Mouse (Mus musculus): ENCODE results near the gene Gpr107. TPM values are rescaled to one million over a fixed set of nuclear protein-coding genes. Genes with fewer than 3 reads are reported as not detected.
"Not testable (repeated sequence)": the region's sequence is repeated elsewhere in the genome, so short reads cannot be mapped to it uniquely, and the experiment has no call there.

The Gpr107 gene
- polyA plus RNA-seq, 1 experiment from 2014 or later = 38.1 TPM

DNA sequence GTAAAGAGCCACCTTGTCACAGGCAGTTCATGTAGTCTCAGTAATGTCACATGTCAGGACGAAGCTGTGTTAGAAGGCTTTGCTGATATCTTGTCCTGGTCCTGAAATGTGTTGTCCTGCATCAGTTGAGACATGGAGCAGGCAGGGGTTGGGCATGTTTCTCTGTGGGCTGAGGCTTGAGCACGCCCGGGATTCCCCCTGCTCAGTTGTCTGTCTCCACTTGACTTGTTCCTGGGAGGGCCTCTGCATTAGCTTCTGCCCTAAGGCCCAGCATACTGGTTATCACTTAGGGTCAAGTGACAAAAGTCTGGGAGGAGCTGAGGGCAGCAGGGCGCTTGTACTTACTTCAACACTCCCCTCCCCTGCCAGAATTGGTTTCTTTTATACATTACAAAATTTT lies 13.4 kb downstream of the Gpr107 start:
- no peak overlapping the region for H3K4me3 ChIP-seq
- H3K9me3 ChIP-seq = no peaks in the 10 kb centered on the region
- WGBS = 65% methylated on average over 4 of the region's 4 CpGs
- no peak for ATAC-seq (ENCODE audit: low FRiP score)
- H3K27me3 ChIP-seq = no peaks in the 10 kb centered on the region
- no peak overlapping the region for H3K9ac ChIP-seq
- H3K4me1 ChIP-seq (replicated peaks) = peaks cover 22% of the 10 kb centered on the region
- no peak overlapping the region for H3K27ac ChIP-seq
- H3K36me3 ChIP-seq = peaks cover 35% of the 10 kb centered on the region
- no peak overlapping the region for H3K4me2 ChIP-seq

- WGBS = 93% methylated on average over 2 of the region's 2 CpGs
- H3K4me3 ChIP-seq; H3K9ac ChIP-seq; ATAC-seq (ENCODE audit: low FRiP score); H3K9me3 ChIP-seq; H3K27ac ChIP-seq; H3K27me3 ChIP-seq; H3K4me2 ChIP-seq: not testable (repeated sequence)
- Histone ChIP-seq H3K36me3 (peaks cover 55% of the 10 kb centered on the region), H3K4me1 (replicated peaks) (peaks cover 22% of the 10 kb centered on the region)
Measured at GRCm38 (mm10) chr2:31167571-31167970, 15.5 kb downstream of the Gpr107 start.

DNA sequence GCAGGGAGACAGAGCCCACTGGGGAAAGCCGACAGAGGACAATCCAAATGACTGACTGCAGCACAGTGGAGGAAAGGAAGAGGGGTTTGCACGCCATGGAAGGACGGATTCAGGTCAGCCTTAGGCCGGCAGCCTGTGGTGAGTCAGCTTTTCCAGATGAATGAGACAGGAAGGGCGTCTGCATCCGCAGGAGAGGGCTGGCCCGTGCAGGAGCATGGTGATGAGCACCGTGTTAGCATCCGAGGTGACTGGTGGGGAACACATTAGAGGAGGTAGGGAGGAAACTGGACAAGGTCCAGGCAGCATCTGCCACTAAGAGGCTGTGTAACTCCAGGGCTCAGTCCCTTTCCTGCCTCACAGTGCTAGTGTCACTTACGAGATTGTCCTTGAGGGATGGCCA lies 16.9 kb downstream of the Gpr107 start:
- Histone ChIP-seq H3K4me2 (no peak overlapping the region), H3K27me3 (no peaks in the 10 kb centered on the region), H3K9me3 (no peaks in the 10 kb centered on the region), H3K27ac (no peak overlapping the region), H3K4me1 (replicated peaks) (peaks cover 16% of the 10 kb centered on the region), H3K9ac (no peak overlapping the region), H3K4me3 (no peak overlapping the region), H3K36me3 (peaks cover 70% of the 10 kb centered on the region)
- ATAC-seq (ENCODE audit: low FRiP score) = no peak
- 89% methylated on average over 10 of the region's 10 CpGs for WGBS

DNA sequence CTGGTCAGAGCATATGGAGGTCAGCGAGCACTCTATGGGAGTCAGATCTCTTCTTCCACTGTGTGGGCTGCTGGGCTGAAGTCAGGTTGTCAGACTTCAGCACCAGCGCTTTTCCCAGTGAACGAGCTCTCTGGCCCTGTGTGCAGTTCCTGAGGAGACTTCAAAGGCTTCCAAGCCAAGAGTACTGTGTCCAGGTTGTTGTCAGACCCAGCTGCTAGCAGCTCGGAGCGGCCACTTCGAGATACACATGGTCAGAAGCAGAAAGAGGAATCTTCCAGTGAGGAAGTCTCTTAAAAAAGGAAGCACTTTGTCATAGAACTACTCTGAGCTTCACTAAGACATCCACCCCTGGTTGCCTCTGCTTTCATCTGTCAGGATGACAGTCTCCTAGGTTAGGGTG lies 18.0 kb downstream of the Gpr107 start:
- Histone ChIP-seq H3K9ac (no peak overlapping the region), H3K4me2 (no peak overlapping the region), H3K27ac (no peak overlapping the region), H3K4me1 (replicated peaks) (peaks cover 5% of the 10 kb centered on the region), H3K4me3 (no peak overlapping the region), H3K36me3 (peaks cover 81% of the 10 kb centered on the region), H3K27me3 (no peaks in the 10 kb centered on the region), H3K9me3 (no peaks in the 10 kb centered on the region)
- ATAC-seq (ENCODE audit: low FRiP score) = no peak
- 95% methylated on average over 6 of the region's 6 CpGs for WGBS

DNA sequence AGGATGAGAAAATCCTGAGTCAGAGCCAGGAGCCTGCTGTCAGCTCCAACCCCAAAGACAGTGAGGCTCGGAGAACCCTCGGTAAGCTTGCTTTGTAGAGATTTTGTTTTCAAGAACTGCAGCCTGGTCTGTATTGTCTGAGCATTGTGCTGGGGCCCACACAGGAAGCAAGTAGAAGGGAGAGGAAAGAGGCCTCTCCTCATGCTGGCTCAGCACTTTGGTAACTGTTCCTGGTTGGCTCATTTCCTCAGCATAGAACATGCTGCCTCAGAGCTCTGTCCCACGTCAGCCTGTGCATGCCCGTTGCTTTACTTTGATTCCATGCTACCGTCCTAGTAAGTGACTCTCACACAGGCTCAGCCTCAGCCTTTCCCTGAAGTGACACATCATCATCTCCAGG lies 19.9 kb downstream of the Gpr107 start:
- no peak overlapping the region for H3K9ac ChIP-seq
- H3K36me3 ChIP-seq = peaks cover 100% of the 10 kb centered on the region
- H3K9me3 ChIP-seq = no peaks in the 10 kb centered on the region
- 0 out of 2 replicates have a peak overlapping the region, but pooled peaks have one; percentile 19 for H3K27ac ChIP-seq
- no peak overlapping the region for H3K4me3 ChIP-seq
- 72% methylated on average over 5 of the region's 5 CpGs for WGBS
- ATAC-seq (ENCODE audit: low FRiP score) = no peak
- no peak overlapping the region for H3K4me2 ChIP-seq
- no peaks in the 10 kb centered on the region for H3K27me3 ChIP-seq
- H3K4me1 ChIP-seq (replicated peaks) = no peaks in the 10 kb centered on the region

GRCm38 (mm10) chr2:31172536-31172935 lies 20.4 kb downstream of the Gpr107 start:
- H3K36me3 ChIP-seq = peaks cover 100% of the 10 kb centered on the region
- no peaks in the 10 kb centered on the region for H3K9me3 ChIP-seq
- ATAC-seq (ENCODE audit: low FRiP score) = no peak
- no peak overlapping the region for H3K9ac ChIP-seq
- no peak overlapping the region for H3K27ac ChIP-seq
- WGBS = 95% methylated on average over 5 of the region's 5 CpGs
- H3K4me2 ChIP-seq = no peak overlapping the region
- no peaks in the 10 kb centered on the region for H3K4me1 ChIP-seq (replicated peaks)
- no peak overlapping the region for H3K4me3 ChIP-seq
- H3K27me3 ChIP-seq = no peaks in the 10 kb centered on the region

DNA sequence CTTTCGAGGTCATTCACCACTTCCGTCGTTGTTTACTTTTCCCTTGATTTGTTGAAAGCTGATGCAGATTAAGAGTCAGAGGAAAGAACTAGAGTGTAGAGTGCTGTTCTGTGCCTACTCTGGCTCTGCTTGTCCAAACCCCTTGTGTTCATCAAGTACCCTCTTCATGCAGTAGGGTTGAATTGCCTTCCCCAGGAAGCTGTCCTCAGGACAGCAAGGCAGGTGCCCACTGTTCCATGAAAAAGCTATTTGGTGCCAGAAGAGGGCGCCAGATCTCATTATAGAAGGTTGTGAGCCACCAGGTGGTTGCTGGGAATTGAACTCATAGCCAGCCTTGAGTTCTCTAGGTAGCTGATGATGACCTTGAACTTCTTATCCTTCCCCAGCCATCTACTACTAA lies 21.2 kb downstream of the Gpr107 start:
- Histone ChIP-seq H3K27me3 (no peaks in the 10 kb centered on the region), H3K4me2 (no peak overlapping the region), H3K4me3 (no peak overlapping the region), H3K36me3 (peaks cover 100% of the 10 kb centered on the region), H3K9ac (no peak overlapping the region), H3K27ac (no peak overlapping the region), H3K9me3 (no peaks in the 10 kb centered on the region), H3K4me1 (replicated peaks) (no peaks in the 10 kb centered on the region)
- WGBS = 84% methylated on average over 4 of the region's 4 CpGs
- ATAC-seq (ENCODE audit: low FRiP score) = no peak

GRCm38 (mm10) chr2:31178593-31178992 lies 26.5 kb downstream of the Gpr107 start:
- not testable (repeated sequence) for H3K27me3 ChIP-seq; H3K9ac ChIP-seq; ATAC-seq (ENCODE audit: low FRiP score); H3K4me2 ChIP-seq; H3K4me3 ChIP-seq; H3K4me1 ChIP-seq (replicated peaks); H3K27ac ChIP-seq; H3K9me3 ChIP-seq
- H3K36me3 ChIP-seq = peaks cover 98% of the 10 kb centered on the region
- 80% methylated on average over 6 of the region's 6 CpGs for WGBS

DNA sequence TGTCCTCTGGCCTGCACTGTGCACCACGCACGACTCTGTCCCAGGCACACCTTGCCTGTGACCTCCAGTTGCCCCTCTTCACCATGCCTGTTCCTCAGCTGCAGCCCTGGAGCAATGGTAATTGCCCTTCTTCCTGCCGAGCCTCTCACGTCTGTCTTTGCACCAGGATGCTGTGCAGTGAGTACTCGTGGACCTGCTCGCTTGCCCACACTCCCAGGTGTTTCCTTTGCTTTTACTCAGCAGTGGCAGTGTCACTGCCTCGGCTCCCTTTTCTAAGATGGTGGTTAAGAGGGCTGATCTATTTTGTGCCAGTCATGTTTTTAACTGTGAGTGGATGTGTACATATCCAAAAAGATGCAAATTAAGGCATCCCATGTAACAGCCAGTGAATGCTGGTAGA lies 27.4 kb downstream of the Gpr107 start:
- Histone ChIP-seq H3K4me2 (no peak overlapping the region), H3K9ac (no peak overlapping the region), H3K27ac (no peak overlapping the region), H3K27me3 (no peaks in the 10 kb centered on the region), H3K9me3 (no peaks in the 10 kb centered on the region), H3K36me3 (peaks cover 98% of the 10 kb centered on the region), H3K4me1 (replicated peaks) (no peaks in the 10 kb centered on the region), H3K4me3 (no peak overlapping the region)
- ATAC-seq (ENCODE audit: low FRiP score) = no peak
- WGBS = 87% methylated on average over 7 of the region's 7 CpGs

DNA sequence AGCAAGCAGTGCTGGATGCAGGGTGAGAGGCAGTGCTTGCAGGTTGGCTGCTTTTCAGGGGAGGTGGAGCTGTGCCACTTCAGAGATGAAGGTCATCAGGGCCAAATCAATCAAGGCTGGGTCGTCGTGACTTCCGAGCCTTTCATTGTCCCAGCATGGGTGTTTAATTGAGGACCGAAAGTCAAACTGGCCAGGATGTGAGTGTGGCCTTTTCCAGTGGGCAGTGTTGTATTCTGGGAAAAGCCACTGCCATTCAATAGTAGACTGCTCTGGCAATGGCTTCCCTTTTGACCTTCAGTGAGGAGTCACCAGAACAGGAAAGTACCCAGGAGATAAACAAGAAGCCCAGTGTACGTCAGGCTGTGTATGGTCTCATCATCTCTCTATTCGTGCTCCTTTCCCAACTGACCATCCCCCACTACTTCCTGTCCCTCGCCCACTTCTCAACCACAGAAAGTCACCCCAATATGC lies 28.0 kb downstream of the Gpr107 start:
- Histone ChIP-seq H3K27me3 (no peaks in the 10 kb centered on the region), H3K4me1 (replicated peaks) (no peaks in the 10 kb centered on the region), H3K27ac (no peak overlapping the region), H3K4me2 (no peak overlapping the region), H3K36me3 (peaks cover 98% of the 10 kb centered on the region), H3K4me3 (no peak overlapping the region), H3K9ac (0 out of 2 replicates have a peak overlapping the region, but pooled peaks have one; percentile 24), H3K9me3 (no peaks in the 10 kb centered on the region)
- WGBS = 54% methylated on average over 7 of the region's 7 CpGs
- ATAC-seq (ENCODE audit: low FRiP score) = no peak

DNA sequence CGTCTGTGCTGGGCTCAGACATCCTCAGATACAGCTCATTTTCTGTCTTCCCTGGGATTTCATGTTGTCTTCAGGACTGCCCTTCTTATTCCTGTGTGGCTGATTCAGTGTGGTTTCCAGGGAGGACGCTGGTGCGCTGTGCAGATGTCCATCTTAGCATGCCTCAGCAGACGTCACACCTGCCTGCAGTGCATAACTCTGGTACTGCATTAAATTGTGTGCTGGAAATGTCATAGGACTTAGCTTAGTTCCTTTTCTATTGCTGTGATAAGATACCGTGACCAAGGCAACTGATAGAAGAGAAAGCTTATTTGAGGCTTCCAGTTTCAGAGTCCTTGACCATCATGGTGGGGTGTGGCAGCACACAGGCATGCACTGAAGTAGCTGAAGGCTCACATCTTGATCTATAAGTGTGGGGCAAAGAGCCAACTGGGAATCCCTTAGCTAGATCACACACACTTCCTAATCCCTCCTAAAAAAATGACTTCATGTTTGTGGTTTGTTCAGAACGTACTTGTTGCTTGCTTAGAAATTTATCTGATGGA lies 30.7 kb downstream of the Gpr107 start:
- no peaks in the 10 kb centered on the region for H3K27me3 ChIP-seq
- peaks cover 93% of the 10 kb centered on the region for H3K36me3 ChIP-seq
- H3K9ac ChIP-seq = no peak overlapping the region
- no peak overlapping the region for H3K27ac ChIP-seq
- WGBS = 94% methylated on average over 6 of the region's 6 CpGs
- no peaks in the 10 kb centered on the region for H3K4me1 ChIP-seq (replicated peaks)
- no peak overlapping the region for H3K4me3 ChIP-seq
- H3K9me3 ChIP-seq = no peaks in the 10 kb centered on the region
- H3K4me2 ChIP-seq = no peak overlapping the region
- no peak for ATAC-seq (ENCODE audit: low FRiP score)

- Histone ChIP-seq H3K4me3 (no peak overlapping the region), H3K9ac (no peak overlapping the region), H3K27me3 (no peaks in the 10 kb centered on the region), H3K36me3 (peaks cover 92% of the 10 kb centered on the region), H3K9me3 (no peaks in the 10 kb centered on the region), H3K27ac (no peak overlapping the region), H3K4me1 (replicated peaks) (no peaks in the 10 kb centered on the region), H3K4me2 (no peak overlapping the region)
- no peak for ATAC-seq (ENCODE audit: low FRiP score)
- WGBS = 83% methylated on average over 1 of the region's 1 CpGs
Measured at GRCm38 (mm10) chr2:31183830-31184229, 31.7 kb downstream of the Gpr107 start.

DNA sequence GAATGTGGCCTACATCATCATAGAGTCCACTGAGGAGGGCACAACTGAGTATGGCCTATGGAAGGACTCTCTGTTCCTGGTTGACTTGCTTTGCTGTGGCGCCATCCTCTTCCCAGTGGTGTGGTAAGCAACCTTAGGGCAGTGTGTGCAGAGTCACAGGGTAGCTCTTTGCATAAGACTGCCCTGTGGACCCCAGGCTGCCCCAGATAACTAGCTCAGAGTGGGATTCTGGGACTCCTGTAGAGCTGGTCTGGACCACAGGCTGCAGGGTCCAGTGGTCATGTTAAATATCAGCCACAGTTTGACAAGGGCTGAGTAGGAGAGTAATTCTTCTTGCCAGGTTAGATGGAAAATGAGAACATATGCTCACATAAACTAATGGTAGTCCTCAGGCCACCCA lies 36.6 kb downstream of the Gpr107 start:
- H3K4me3 ChIP-seq = no peak overlapping the region
- peaks cover 88% of the 10 kb centered on the region for H3K36me3 ChIP-seq
- H3K4me2 ChIP-seq = no peak overlapping the region
- ATAC-seq (ENCODE audit: low FRiP score) = no peak
- WGBS = 100% methylated on average over 1 of the region's 1 CpGs
- H3K9ac ChIP-seq = no peak overlapping the region
- no peaks in the 10 kb centered on the region for H3K9me3 ChIP-seq
- no peaks in the 10 kb centered on the region for H3K27me3 ChIP-seq
- no peak overlapping the region for H3K27ac ChIP-seq
- no peaks in the 10 kb centered on the region for H3K4me1 ChIP-seq (replicated peaks)
